Mouse (Mus musculus) cerebellum, postnatal 4 days (tissue): ENCODE results near the gene Ugt1a7c.
"Not testable (repeated sequence)": the region's sequence is repeated elsewhere in the genome, so short reads cannot be mapped to it uniquely, and the experiment has no call there.

ENCODE experiments used
- DNase-seq, 2 experiments: peaks; one replicate each; pipeline ENCODE4 v3.0.0; 2022; ENCODE audit warnings: low spot score in 2 of 2, mixed read lengths in 1 of 2

Ugt1a7c gene

DNA sequence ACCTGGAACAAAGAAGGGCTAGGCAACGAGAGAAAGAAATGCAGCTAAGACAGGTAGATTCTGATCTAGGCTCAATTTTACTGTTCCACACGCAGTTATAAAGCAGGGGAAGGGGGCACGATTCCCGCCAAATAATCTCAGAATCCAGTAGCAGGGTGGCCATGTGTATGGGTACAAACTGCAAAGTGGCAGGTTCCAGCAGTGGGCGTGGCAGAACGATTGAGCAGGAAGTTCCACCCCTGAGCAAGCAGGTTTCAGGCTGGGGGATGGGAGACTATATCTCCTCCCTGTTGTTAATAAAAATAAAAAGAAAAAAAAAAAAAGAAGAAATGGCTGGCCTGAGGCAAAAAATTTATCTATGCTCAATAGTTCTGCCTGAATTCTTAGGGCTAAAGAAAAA is 17.9 kb downstream of the Ugt1a7c start:
- DNase-seq = not testable (repeated sequence)

DNA sequence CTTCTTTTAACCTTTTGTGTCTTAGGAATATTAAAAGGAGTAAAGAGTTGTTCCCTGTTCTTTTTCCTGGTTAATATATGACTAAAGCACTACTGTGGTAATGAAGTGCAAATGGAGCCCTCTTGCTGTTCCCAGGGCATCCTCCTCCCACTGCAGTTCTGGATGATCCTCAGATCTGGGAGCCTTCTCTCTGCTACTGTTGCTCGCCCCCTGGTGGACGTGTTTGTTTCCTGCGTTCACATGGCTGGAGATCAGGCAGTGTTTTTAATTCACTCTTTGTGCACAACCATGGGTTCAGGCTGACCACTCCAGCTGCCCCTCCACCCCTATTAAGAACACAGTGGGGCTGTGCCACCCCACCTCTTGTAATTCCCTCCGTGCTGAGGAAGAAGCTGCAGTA is 25.7 kb downstream of the Ugt1a7c start:
- not testable (repeated sequence) for DNase-seq

DNA sequence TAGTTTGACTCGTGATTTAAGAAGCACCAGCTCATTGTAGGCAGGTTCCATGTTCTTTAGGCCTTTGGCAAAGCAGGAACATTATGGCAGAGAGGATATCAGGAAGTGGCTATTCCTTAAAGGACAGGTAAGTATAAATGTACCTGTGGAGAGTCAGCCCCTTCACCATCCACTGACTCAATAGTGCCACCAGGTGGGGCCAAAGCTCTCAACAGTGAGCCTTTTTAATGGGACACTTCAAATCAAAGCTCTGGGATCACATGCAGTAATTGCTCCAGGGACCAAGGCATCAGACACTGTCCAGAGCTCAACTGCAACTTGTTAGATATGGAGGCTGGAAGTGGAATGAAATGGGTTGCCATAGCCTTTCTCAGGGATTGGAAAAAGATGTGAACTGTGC is 26.7 kb downstream of the Ugt1a7c start:
- DNase-seq = not testable (repeated sequence)

DNA sequence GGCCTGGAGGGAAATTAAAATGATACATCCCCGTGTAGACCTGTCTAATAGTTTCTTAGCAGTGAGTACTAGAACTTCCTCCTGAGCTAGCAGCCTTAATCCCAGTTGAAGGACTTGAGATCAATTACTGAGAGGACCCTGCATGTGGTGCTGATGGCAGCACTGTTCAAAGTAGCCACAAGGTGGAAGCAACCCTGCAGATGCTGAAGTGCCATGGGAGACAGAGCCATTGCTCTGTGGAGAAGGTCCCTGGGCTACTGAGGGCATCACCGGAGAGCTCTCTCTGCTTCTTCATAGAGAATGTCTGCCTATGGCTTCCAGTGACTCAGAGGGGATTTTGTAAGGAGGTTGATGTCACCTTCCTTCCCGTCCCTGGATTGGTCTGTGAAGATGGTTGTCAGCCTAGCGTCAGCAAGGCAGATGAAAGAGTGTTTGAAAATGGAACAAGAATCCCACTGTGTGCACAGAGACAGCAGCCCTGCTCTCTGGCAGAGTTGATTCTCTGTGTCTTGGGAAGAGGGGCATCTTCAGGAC is 31.0 kb downstream of the Ugt1a7c start:
- not testable (repeated sequence) for DNase-seq

DNA sequence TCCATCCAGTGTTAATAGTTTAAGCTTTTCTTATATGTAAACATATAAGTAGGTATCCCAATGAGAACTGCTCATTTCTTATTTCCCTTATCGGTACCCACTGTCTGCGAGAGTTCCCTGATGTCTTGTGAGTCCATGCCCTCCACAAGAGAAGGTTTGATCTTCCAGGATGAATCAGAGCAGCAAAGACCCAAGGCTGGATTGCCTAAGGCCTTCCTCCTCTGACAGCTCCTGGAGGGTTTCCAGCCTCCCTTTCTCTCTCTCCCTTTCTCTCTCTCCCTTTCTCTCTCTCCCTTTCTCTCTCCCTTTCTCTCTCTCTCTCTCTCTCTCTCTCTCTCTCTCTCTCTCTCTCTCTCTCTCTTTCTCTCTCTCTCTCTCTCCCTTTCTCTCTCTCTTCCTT is 34.2 kb downstream of the Ugt1a7c start:
- DNase-seq = not testable (repeated sequence)

DNA sequence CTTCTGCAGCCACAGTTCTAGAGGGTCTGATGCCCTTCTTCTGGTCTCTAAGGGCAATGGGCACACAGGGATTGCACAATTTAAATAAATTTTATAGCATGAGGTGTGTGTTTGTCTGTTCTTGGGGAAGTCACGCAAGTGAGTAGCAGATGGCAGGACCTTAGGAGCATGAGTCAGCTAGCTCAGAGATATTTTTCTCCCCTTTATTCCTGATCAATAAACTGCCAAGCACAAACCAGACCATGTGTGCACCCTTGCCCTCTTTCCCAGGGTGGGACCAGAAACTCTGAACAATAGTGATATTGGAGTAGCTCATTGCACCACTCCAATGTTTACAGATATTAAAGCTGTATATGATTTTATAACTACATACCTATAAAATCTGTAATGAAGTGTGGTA is 35.4 kb downstream of the Ugt1a7c start:
- DNase-seq = not testable (repeated sequence)

DNA sequence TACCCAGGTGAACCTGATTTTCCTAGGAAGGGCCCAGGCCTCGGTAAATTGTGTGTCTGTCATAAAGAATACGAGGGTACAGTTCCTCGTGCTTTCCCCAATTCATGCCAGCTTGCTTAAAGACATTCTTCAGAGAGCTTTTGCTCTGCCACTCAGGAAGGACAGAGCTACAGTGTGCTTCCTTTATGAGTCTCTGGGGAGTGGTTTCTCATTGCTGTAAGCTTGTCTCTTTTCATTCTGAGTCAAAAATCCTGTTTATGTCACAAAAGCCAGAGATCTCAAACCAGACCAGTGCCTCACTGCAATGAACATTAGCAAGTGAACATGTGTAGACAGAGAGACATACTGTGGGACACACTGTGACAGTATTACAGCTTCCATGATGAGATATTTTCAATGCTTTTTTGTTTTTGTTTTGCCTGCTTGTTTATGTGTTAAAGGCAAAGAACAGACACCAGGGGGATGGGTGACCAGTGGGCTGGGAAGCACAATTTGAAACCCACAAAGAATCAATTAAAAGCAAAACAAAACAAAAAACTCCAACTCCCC is 39.1 kb downstream of the Ugt1a7c start:
- no peak for DNase-seq

DNA sequence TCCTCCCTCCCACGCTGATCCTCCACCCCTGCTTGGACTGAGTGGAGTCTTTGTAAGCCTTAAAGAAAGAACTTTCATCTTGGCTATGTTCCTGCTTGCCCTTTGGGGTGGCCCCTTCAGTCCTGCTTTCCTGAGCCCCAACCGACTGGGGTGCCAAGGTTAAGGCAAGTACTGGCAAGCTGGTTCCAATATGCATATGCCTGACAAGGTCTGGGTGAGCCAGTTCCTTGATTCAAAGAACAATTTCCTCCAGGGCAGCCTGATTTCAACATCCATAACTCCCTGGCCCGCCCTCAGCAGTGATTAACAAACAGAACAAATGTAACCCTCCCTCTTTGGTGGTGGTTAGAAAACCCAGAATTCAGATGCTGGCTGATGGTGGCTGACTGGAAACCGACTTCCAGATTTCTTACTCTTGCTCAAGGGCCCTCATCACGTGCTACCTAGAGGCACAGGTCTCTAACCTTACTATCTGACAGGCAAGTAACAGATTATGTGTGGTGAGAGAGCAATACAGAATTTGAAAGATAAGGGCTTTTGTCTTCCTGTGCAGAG is 39.7 kb downstream of the Ugt1a7c start, which contains the start of gene Ugt1a6a:
Gene Ugt1a6a, plus strand, starts transcription at position 353 of the 555 bp plus-strand sequence.
- not testable (repeated sequence) for DNase-seq

DNA sequence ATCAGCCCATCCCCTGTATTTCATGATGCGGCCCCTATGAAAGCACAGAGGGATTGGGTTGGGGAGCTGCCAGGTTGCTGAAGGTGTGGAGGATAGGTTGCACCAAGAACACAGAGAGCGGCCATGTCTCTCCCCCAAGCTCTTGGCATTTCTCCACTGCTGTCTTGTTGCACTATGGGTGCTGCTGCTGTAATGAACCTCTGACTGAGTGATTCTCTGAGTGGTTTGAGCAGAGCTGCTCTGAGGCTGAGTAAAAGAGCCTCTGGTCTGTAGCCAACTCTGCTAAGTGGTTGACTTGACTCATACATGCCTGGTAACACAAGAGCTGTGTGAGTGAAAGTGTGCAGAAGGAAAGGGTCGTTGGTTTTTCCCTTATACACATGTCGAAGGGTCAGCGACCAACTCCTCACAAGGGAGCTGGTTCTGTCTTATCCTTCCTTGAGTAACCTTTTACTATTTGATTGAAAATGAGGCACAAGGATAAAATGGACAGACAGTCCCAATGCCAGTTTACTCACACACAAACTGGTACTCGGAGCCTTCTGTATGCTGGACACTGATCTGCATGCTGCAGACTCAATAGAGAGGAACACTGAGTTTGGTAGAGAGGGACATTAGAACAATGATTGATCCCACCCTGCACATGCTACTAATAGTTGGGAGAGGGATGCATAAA is 40.5 kb downstream of the Ugt1a7c start:
- DNase-seq = not testable (repeated sequence)

DNA sequence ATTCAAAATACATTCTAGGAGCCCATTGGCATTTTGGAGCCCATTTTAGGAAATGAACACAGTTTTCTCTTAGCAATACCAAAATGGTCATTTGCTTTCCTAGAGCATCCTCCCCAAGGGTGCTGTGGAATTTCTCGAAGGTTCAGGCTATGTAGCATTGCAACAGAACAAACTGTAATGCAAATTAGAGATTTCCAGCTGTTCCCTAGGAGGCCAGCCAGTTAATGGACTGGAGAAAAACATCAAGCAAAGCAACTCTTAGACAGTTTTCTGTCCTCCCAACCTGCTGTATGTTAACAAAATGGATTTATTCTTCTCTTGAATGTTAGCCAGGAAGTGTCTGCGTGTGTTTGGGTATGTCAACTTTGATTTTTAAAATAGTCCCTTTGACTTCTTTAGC is 41.8 kb downstream of the Ugt1a7c start:
- no peak for DNase-seq

DNA sequence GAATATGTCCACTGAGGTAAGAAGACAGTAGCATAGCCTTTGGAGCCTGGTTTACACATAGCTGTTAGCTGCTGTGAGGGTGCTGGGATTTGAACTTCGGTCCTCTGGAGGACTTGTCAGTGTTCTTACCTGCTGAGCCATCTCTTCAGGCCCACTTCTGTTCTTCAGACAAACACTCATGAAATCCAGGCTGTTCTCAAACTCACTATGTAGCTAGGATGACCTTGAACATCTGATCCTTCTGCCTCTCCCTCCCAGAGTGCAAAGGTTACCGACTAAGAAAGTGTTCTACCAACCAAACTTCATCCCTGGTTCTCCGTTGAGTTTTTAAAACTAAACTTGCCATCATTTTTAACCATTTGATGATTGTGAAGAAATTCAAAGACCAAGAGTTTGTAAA is 42.4 kb downstream of the Ugt1a7c start:
- no peak for DNase-seq

DNA sequence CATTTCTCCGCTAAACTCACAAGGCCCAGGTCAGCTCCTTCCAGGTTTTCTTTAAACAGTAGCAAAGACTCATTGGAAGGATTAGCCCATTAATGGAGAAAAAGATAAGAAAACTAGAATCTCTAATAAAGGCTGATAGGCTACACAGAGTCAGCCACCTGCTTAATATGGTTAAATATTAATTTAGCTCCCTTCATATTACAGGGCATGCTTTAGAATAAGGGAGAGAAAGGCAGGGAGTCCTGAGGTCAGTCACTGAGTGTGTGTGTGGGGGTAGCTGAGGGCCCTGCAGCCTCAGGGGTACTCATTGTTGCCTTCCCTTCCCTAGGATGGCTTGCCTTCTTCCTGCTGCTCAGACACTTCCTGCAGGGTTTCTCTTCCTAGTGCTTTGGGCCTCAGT is 43.3 kb downstream of the Ugt1a7c start:
- no peak for DNase-seq

DNA sequence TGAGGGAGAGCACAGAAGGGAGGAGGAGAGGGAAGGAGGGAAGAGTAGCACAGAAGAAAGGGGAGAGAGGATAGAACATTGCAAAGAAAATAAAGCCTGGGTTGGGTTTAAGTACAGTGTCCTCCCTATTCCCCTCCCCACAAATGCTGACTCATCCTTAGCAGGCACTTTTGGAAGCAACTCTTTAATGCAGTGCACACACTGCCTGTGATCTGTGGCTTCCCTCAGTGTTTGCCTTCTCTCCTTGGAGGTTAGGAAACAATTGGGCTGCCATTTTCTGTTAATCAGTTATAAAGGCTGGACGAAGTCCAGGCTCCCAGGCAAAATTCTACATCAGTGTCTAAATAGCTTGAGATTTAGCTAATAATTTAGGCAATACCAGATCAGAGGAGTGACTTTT is 45.6 kb downstream of the Ugt1a7c start:
- not testable (repeated sequence) for DNase-seq

DNA sequence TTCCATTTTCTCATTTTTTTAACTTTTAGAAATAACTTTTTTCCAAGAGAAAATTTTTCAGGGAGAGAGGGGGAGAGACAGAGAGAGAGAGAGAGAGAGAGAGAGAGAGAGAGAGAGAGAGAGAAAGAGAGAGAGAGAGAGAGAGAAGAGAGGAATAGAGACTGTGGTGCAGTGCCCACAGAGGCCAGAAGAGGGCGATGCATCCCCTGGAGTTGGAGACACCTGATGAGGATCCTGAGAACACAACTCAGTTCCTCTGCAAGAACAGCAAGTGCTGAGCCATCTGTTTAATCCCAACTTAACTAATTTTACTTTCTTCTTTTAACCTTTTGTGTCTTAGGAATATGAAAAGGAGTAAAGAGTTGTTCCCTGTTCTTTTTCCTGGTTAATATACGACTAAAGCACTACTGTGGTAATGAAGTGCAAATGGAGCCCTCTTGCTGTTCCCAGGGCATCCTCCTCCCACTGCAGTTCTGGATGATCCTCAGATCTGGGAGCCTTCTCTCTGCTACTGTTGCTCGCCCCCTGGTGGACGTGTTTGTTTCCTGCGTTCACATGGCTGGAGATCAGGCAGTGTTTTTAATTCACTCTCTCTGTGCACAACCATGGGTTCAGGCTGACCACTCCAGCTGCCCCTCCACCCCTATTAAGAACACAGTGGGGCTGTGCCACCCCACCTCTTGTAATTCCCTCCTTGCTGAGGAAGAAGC is 49.3 kb downstream of the Ugt1a7c start:
- peak in 1 of 2 experiments; percentile 59 for DNase-seq

DNA sequence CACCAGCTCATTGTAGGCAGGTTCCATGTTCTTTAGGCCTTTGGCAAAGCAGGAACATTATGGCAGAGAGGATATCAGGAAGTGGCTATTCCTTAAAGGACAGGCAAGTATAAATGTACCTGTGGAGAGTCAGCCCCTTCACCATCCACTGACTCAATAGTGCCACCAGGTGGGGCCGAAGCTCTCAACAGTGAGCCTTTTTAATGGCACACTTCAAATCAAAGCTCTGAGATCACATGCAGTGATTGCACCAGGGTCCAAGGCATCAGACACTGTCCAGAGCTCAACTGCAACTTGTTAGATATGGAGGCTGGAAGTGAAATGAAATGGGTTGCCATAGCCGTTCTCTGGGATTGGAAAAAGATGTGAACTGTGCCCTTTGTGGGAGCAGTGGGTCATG is 50.4 kb downstream of the Ugt1a7c start:
- not testable (repeated sequence) for DNase-seq

DNA sequence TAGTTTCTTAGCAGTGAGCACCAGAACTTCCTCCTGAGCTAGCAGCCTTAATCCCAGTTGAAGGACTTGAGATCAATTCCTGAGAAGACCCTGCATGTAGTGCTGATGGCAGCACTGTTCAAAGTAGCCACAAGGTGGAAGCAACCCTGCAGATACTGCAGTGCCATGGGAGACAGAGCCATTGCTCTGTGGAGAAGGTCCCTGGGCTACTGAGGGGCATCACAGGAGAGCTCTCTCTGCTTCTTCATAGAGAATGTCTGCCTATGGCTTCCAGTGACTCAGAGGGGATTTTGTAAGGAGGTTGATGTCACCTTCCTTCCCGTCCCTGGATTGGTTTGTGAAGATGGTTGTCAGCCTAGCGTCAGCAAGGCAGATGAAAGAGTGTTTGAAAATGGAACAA is 55.3 kb downstream of the Ugt1a7c start:
- DNase-seq = not testable (repeated sequence)

DNA sequence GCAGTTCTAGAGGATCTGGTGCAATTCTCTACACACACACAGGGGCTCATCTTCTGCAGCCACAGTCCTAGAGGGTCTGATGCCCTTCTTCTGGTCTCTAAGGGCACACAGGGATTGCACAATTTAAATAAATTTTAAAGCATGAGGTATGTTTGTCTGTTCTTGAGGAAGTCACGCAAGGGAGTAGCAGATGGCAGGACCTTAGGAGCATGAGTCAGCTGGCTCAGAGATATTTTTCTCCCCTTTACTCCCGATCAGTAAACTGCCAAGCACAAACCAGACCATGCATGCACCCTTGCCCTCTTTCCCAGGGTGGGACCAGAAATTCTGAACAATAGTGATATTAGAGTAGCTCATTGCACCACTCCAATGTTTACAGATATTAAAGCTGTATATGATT is 63.6 kb downstream of the Ugt1a7c start:
- DNase-seq = no peak

DNA sequence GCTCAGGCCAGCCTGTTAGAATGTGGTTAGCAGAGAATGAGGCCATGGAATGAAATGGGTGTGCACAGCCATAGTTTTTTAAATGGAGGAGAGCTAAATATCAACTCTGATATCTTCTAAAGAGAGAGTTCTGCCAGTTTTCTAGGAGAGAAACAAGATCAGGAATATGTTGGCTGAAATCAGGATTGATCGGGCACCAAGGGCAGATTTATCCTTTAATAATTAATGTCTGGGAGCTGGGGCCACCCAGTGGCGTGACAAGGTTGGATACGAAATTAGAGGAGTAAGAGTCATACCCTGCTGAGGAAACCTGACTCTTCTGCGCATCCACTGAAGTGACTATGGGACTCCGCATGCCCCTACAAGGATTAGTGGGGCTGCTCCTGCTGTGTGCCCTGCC is 70.8 kb downstream of the Ugt1a7c start, which contains the start of gene Ugt1a5:
Gene Ugt1a5, plus strand, starts transcription at position 302 of the 400 bp plus-strand sequence.
- DNase-seq = no peak

DNA sequence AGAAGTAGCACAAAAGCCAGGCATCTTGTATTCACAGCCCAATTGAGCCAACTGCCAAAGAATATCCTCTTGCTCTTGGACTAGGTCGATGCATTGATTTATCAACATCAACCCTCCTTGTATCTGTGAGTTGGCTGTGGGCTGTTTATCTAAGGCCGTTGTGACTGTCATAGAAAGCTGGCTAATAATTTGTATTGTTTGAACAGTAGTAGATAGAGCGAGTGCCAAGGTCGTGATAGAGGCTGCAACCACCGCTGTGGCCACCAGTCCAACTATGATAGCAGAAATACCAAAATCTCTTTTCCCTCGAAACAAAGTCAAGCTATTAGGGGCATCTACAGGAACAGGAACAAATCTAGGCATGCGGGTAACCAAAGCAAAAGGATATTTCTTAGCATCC is 77.3 kb downstream of the Ugt1a7c start:
- DNase-seq = not testable (repeated sequence)

DNA sequence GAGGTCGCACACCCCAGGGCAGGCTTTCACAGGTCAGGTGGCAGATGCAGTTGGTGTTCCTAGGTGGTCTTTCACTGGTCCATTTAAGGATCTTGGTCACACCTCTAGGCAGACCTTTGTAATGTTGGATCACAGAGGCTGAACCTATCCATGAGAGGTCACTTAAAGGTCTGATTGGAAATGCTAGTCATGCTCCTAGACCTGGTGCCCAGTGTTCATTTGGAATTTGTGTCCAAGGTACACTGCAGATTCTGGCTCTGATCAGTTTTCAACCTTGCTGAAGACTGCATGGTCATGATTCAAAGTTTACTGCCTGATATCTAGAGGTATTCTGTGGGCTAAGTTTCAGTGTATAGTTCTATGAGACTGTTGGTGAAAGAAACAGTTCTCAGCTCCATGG is 84.8 kb downstream of the Ugt1a7c start:
- DNase-seq = no peak

DNA sequence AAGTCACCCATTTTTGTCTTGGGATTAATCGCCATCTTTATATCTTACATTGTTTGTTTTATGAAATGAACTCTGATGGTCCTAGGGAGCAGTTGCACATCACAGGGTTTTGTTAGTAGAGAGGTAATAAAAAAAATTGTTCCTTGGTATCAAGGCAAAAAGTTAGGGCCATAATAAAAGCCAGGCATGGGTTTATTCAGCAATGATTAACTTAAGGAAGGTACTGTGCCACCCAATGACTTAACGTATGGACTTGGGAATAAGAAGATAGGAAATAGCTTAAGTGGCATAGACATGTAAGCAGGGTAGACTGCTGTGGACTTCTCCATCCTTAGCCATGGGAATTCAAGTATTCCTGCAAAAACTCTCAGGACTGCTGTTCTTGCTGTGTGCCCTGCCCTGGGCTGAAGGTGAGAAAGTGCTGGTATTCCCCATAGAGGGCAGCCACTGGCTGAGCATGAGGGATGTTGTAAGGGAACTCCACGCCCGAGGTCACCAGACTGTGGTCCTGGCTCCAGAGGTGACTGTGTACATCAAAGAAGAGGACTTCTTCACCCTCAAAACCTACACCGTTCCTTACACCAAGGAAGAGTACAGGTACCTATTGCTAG is 91.6 kb downstream of the Ugt1a7c start:
- DNase-seq = no peak

DNA sequence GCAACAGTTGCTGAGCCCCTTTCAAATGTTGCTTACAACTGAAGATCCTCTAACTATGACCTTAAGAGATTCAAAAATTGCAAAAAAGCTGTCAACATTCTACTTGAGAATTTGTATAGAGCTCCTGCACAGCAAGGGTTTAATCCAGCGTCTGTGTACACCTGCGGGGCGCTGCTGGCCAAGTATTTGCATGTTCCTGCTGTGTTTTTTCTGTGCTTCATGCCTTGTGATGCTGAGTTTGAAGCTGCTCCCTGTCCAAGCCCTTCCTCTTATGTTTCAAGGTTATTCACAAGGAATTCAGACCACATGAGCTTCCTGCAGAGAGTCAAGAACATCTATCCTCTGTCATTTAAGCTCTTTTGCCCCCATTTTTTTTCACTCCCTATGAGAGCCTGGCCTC is 97.3 kb downstream of the Ugt1a7c start:
- DNase-seq = no peak
